In the genomic region with DNA sequence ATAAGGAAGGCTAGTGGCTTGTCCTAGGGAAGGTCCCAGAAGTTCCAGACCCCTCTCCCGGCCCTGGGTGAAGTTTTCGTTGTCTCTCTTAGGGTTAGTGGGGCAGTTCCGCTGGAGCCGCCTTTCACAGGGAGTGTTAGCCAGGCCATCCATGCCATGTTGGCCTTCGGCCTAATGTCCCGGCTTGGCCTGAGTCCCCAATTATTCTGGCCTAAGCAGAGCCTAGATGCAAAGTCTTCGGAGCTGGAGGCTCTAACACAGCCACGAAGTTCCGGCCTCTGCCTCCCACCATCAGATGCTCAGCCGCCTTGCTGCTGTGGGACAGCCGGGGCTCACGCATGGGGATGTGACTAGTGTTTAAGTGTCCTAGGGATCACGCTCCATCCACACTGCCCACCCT, we compare ENCODE assay signal across 8 mouse cellular contexts. TPM values are rescaled to one million over a fixed set of nuclear protein-coding genes. Genes with fewer than 3 reads are reported as not detected.
DNase-seq lines count a peak whose midpoint lies in the region; ATAC-seq lines count a peak whose summit lies in the region.

No protein-coding gene starts in this region.

- H3K4me3 ChIP-seq in brown adipose tissue, adult 24 weeks (ENCODE audit: insufficient read depth, low read depth, low read length), result peak overlapping the region; percentile 92
- peak overlapping the region; percentile 83 for H3K4me3 ChIP-seq in heart, embryonic 16.5 days (ENCODE audit: low read length)
- peak overlapping the region; percentile 56 for H3K4me3 ChIP-seq in midbrain, embryonic 13.5 days (replicated peaks)

- DNase-seq in layer of hippocampus, postnatal 10 days (ENCODE audit: low spot score in 2 of 2), result peak; percentile 23 to 45
- DNase-seq in layer of hippocampus, postnatal 36 days, result no peak
- peak; percentile 68 to 77 for DNase-seq in kidney, postnatal 25 days
- no peak for DNase-seq in layer of hippocampus, adult 8-10 months (ENCODE audit: low spot score in 2 of 2)

- peak overlapping the region; percentile 82 for H3K4me2 ChIP-seq in heart, embryonic 16.5 days (ENCODE audit: low read depth, low read length)
- H3K4me2 ChIP-seq in midbrain, embryonic 13.5 days (replicated peaks), result peak overlapping the region; percentile 93

- H3K27ac ChIP-seq in brown adipose tissue, adult 24 weeks (replicated peaks; ENCODE audit: low read depth, low read length), result peak overlapping the region; percentile 99
- peak overlapping the region; percentile 86 for H3K27ac ChIP-seq in heart, embryonic 16.5 days (ENCODE audit: low read length)
- H3K27ac ChIP-seq in midbrain, embryonic 13.5 days, result no peak overlapping the region

- peaks cover 23% of the 10 kb centered on the region for H3K4me1 ChIP-seq in brown adipose tissue, adult 24 weeks (ENCODE audit: control insufficient read depth, insufficient read depth, insufficient read length, low read length)
- peaks cover 53% of the 10 kb centered on the region for H3K4me1 ChIP-seq in heart, embryonic 16.5 days (ENCODE audit: control insufficient read depth, insufficient read depth, low read length)
- peaks cover 43% of the 10 kb centered on the region for H3K4me1 ChIP-seq in midbrain, embryonic 13.5 days (replicated peaks)

- H3K36me3 ChIP-seq in heart, embryonic 16.5 days (ENCODE audit: control insufficient read depth, insufficient read depth), result peaks cover 9% of the 10 kb centered on the region
- H3K36me3 ChIP-seq in midbrain, embryonic 13.5 days, result no peaks in the 10 kb centered on the region

- no peak for ATAC-seq in heart, embryonic 16.5 days (replicated peaks; ENCODE audit: extremely low read depth, insufficient read depth, low FRiP score)
- no peak for ATAC-seq in midbrain, embryonic 13.5 days
- ATAC-seq in megakaryocyte progenitor cell, adult 5-6 weeks (replicated peaks; ENCODE audit: poor library complexity), result no peak

- H3K9ac ChIP-seq in heart, embryonic 16.5 days (ENCODE audit: low read length), result peak overlapping the region; percentile 88
- H3K9ac ChIP-seq in midbrain, embryonic 13.5 days (replicated peaks), result peak overlapping the region; percentile 41

- no peaks in the 10 kb centered on the region for H3K27me3 ChIP-seq in heart, embryonic 16.5 days (ENCODE audit: control insufficient read depth, insufficient read depth, low read length)
- peaks cover 48% of the 10 kb centered on the region for H3K27me3 ChIP-seq in midbrain, embryonic 13.5 days

- WGBS in heart, embryonic 16.5 days, result 13% methylated on average over 13 of the region's 13 CpGs
- WGBS in midbrain, embryonic 13.5 days, result 42% methylated on average over 13 of the region's 13 CpGs

- no peaks in the 10 kb centered on the region for H3K9me3 ChIP-seq in heart, embryonic 16.5 days (replicated peaks; ENCODE audit: control insufficient read depth, low read length)
- H3K9me3 ChIP-seq in midbrain, embryonic 13.5 days, result no peaks in the 10 kb centered on the region

RNA-seq across cellular contexts. Expression of gene Rhoc, which starts 1.6 kb away (rescaled TPM):
- total RNA-seq in layer of hippocampus, postnatal 10 days (2021), result 10 to 100 TPM; 37.2 to 39.2 TPM
- total RNA-seq in layer of hippocampus, postnatal 36 days (2021), result 10 to 100 TPM; 24.0 to 24.3 TPM
- polyA plus RNA-seq in brown adipose tissue, adult 24 weeks (2012; ENCODE audit: insufficient read depth, insufficient read length, missing spikeins), result 42.7 and 56.0 TPM in 2 replicates
- polyA plus RNA-seq in heart, embryonic 16.5 days (2015; fragmentation: Nextera tagmentation; extraction: Ambion mirVana), result 165 TPM in 2 replicates
- polyA plus RNA-seq in midbrain, embryonic 13.5 days (2015; fragmentation: Nextera tagmentation; extraction: Ambion mirVana), result 39.7 and 43.2 TPM in 2 replicates
- 0.37 TPM in 1 of 2 replicates, not detected in the other for total RNA-seq in megakaryocyte progenitor cell, adult 5-6 weeks (2015)
- not detected in 2 replicates for total RNA-seq in megakaryocyte progenitor cell, adult 5-6 weeks (2017)
- total RNA-seq in layer of hippocampus, adult 8-10 months (2022), result 10 to 100 TPM; 19.0 to 40.0 (median 30.6) TPM

RNA-seq across cellular contexts. Expression of gene Fam19a3, which starts 8.2 kb away (rescaled TPM):
- total RNA-seq in layer of hippocampus, postnatal 10 days (2021), result not detected
- not detected for total RNA-seq in layer of hippocampus, postnatal 36 days (2021)
- polyA plus RNA-seq in brown adipose tissue, adult 24 weeks (2012; ENCODE audit: insufficient read depth, insufficient read length, missing spikeins), result 0.24 and 0.25 TPM in 2 replicates
- 0.99 and 1.8 TPM in 2 replicates for polyA plus RNA-seq in heart, embryonic 16.5 days (2015; fragmentation: Nextera tagmentation; extraction: Ambion mirVana)
- polyA plus RNA-seq in midbrain, embryonic 13.5 days (2015; fragmentation: Nextera tagmentation; extraction: Ambion mirVana), result not detected in 2 replicates
- not detected in 2 replicates for total RNA-seq in megakaryocyte progenitor cell, adult 5-6 weeks (2015)
- not detected in 2 replicates for total RNA-seq in megakaryocyte progenitor cell, adult 5-6 weeks (2017)
- total RNA-seq in layer of hippocampus, adult 8-10 months (2022), result under 1 TPM in 2 of 4 experiments, not detected in 2; 0.13 to 0.23 TPM

RNA-seq across cellular contexts. Expression of gene Ppm1j, which starts 9.0 kb away (rescaled TPM):
- total RNA-seq in layer of hippocampus, postnatal 10 days (2021), result 1 to 10 TPM in 1 of 2 experiments, under 1 TPM in 1; 0.76 to 1.0 TPM
- total RNA-seq in layer of hippocampus, postnatal 36 days (2021), result under 1 TPM in 1 of 2 experiments, not detected in 1; 0.25 TPM
- polyA plus RNA-seq in brown adipose tissue, adult 24 weeks (2012; ENCODE audit: insufficient read depth, insufficient read length, missing spikeins), result not detected in 2 replicates
- 36.9 and 38.9 TPM in 2 replicates for polyA plus RNA-seq in heart, embryonic 16.5 days (2015; fragmentation: Nextera tagmentation; extraction: Ambion mirVana)
- 0.30 and 0.77 TPM in 2 replicates for polyA plus RNA-seq in midbrain, embryonic 13.5 days (2015; fragmentation: Nextera tagmentation; extraction: Ambion mirVana)
- total RNA-seq in megakaryocyte progenitor cell, adult 5-6 weeks (2015), result not detected in 2 replicates
- not detected in 2 replicates for total RNA-seq in megakaryocyte progenitor cell, adult 5-6 weeks (2017)
- total RNA-seq in layer of hippocampus, adult 8-10 months (2022), result 1 to 10 TPM in 1 of 4 experiments, under 1 TPM in 2, not detected in 1; 0.35 to 1.4 (median 0.36) TPM

RNA-seq across cellular contexts. Expression of gene Mov10, which starts 28.5 kb away (rescaled TPM):
- total RNA-seq in layer of hippocampus, postnatal 10 days (2021), result 10 to 100 TPM in 1 of 2 experiments, 1 to 10 TPM in 1; 9.1 to 11.4 TPM
- total RNA-seq in layer of hippocampus, postnatal 36 days (2021), result 10 to 100 TPM in 1 of 2 experiments, 1 to 10 TPM in 1; 8.4 to 12.9 TPM
- 1.2 and 1.5 TPM in 2 replicates for polyA plus RNA-seq in brown adipose tissue, adult 24 weeks (2012; ENCODE audit: insufficient read depth, insufficient read length, missing spikeins)
- polyA plus RNA-seq in heart, embryonic 16.5 days (2015; fragmentation: Nextera tagmentation; extraction: Ambion mirVana), result 25.4 and 29.7 TPM in 2 replicates
- 6.2 and 8.7 TPM in 2 replicates for polyA plus RNA-seq in midbrain, embryonic 13.5 days (2015; fragmentation: Nextera tagmentation; extraction: Ambion mirVana)
- 5.8 and 8.9 TPM in 2 replicates for total RNA-seq in megakaryocyte progenitor cell, adult 5-6 weeks (2015)
- 2.0 and 4.4 TPM in 2 replicates for total RNA-seq in megakaryocyte progenitor cell, adult 5-6 weeks (2017)
- total RNA-seq in layer of hippocampus, adult 8-10 months (2022), result 10 to 100 TPM; 11.0 to 12.6 (median 11.9) TPM

Comparison
In these comparisons a context has a peak if more than half of its experiments do, and no peak if none do; other contexts are left out.
1. DNase-seq: peak in layer of hippocampus, postnatal 10 days (2 of 2) and kidney, postnatal 25 days (2 of 2); none in layer of hippocampus, postnatal 36 days (0 of 2) and layer of hippocampus, adult 8-10 months (0 of 2).
2. RNA of gene Rhoc, which starts 1.6 kb away (total RNA-seq): 37.2 to 39.2 TPM in layer of hippocampus, postnatal 10 days, 19.0 to 40.0 TPM in layer of hippocampus, adult 8-10 months and 24.0 to 24.3 TPM in layer of hippocampus, postnatal 36 days; 0.37 TPM in megakaryocyte progenitor cell, adult 5-6 weeks; every median in the first group is over 10 times any median in the second.
3. Peak in every context shown above with its lines, with median percentiles within 50 percentile points of each other: H3K4me3 ChIP-seq.